Mouse (Mus musculus): Measurements from ENCODE around the gene Fbxo39. TPM values are rescaled to one million over a fixed set of nuclear protein-coding genes. Genes with fewer than 3 reads are reported as not detected.

Gene Fbxo39
- polyA plus RNA-seq, 1 experiment from 2014 or later: not detected

- no peak for ATAC-seq (ENCODE audit: insufficient number of reproducible peaks, low FRiP score, low TSS enrichment, low read depth)
- H3K9me3 ChIP-seq: no peaks in the 10 kb centered on the region
- 30% methylated on average over 8 of the region's 8 CpGs for WGBS
- no peak overlapping the region for H3K9ac ChIP-seq
- peaks cover 6% of the 10 kb centered on the region; the same call in 1 of the 2 replicates for H3K4me1 ChIP-seq
- no peak overlapping the region for H3K27ac ChIP-seq
- no peak overlapping the region for H3K4me3 ChIP-seq
- no peak overlapping the region for H3K4me2 ChIP-seq
- H3K36me3 ChIP-seq: no peaks in the 10 kb centered on the region
- H3K27me3 ChIP-seq: no peaks in the 10 kb centered on the region
These were observed 34.8 kb downstream of the Fbxo39 start for GRCm38 (mm10) chr11:72349016-72349415.

GRCm38 (mm10) chr11:72349652-72350051 is 35.4 kb downstream of the Fbxo39 start:
- Histone ChIP-seq H3K4me3 (no peak overlapping the region), H3K27ac (no peak overlapping the region), H3K27me3 (no peaks in the 10 kb centered on the region), H3K36me3 (no peaks in the 10 kb centered on the region), H3K9ac (no peak overlapping the region), H3K9me3 (no peaks in the 10 kb centered on the region), H3K4me2 (no peak overlapping the region), H3K4me1 (peaks cover 6% of the 10 kb centered on the region; the same call in 1 of the 2 replicates)
- 55% methylated on average over 4 of the region's 4 CpGs for WGBS
- ATAC-seq (ENCODE audit: insufficient number of reproducible peaks, low FRiP score, low TSS enrichment, low read depth): no peak

GRCm38 (mm10) chr11:72352272-72352671 is 38.0 kb downstream of the Fbxo39 start:
- Histone ChIP-seq H3K27ac (no peak overlapping the region), H3K4me2 (no peak overlapping the region), H3K9me3 (no peaks in the 10 kb centered on the region), H3K36me3 (no peaks in the 10 kb centered on the region), H3K9ac (no peak overlapping the region), H3K27me3 (no peaks in the 10 kb centered on the region), H3K4me1 (peaks cover 13% of the 10 kb centered on the region; the same call in 1 of the 2 replicates), H3K4me3 (no peak overlapping the region)
- 59% methylated on average over 1 of the region's 1 CpGs for WGBS
- ATAC-seq (ENCODE audit: insufficient number of reproducible peaks, low FRiP score, low TSS enrichment, low read depth): no peak

- no peaks in the 10 kb centered on the region for H3K27me3 ChIP-seq
- no peak overlapping the region for H3K4me2 ChIP-seq
- no peaks in the 10 kb centered on the region for H3K9me3 ChIP-seq
- no peaks in the 10 kb centered on the region for H3K36me3 ChIP-seq
- no peak overlapping the region for H3K4me3 ChIP-seq
- H3K27ac ChIP-seq: no peak overlapping the region
- 72% methylated on average over 3 of the region's 3 CpGs for WGBS
- ATAC-seq (ENCODE audit: insufficient number of reproducible peaks, low FRiP score, low TSS enrichment, low read depth): no peak
- no peak overlapping the region for H3K9ac ChIP-seq
- peaks cover 13% of the 10 kb centered on the region; the same call in 1 of the 2 replicates for H3K4me1 ChIP-seq
These were observed 38.9 kb downstream of the Fbxo39 start for GRCm38 (mm10) chr11:72353186-72353585.

GRCm38 (mm10) chr11:72354971-72355728 is 40.9 kb downstream of the Fbxo39 start:
- Histone ChIP-seq H3K36me3 (no peaks in the 10 kb centered on the region), H3K27me3 (no peaks in the 10 kb centered on the region), H3K4me1 (0 out of 2 replicates have a peak, but pooled peaks cover 7% of the 10 kb centered on the region), H3K9me3 (no peaks in the 10 kb centered on the region), H3K27ac (no peak overlapping the region), H3K4me3 (no peak overlapping the region), H3K9ac (no peak overlapping the region), H3K4me2 (peak overlapping the region; percentile 38)
- ATAC-seq (ENCODE audit: insufficient number of reproducible peaks, low FRiP score, low TSS enrichment, low read depth): no peak
- 18% methylated on average over 20 of the region's 20 CpGs for WGBS

GRCm38 (mm10) chr11:72361385-72362346 is 47.4 kb downstream of the Fbxo39 start:
- H3K9ac ChIP-seq: peak overlapping the region; percentile 18; the same call in 1 of the 2 replicates
- peak overlapping the region; percentile 43 for H3K4me3 ChIP-seq
- peak overlapping the region; percentile 81 for H3K4me2 ChIP-seq
- no peak overlapping the region for H3K27ac ChIP-seq
- WGBS: 7% methylated on average over 42 of the region's 42 CpGs
- H3K9me3 ChIP-seq: no peaks in the 10 kb centered on the region
- ATAC-seq (ENCODE audit: insufficient number of reproducible peaks, low FRiP score, low TSS enrichment, low read depth): peak; percentile 61; the same call in 1 of the 2 replicates
- H3K36me3 ChIP-seq: no peaks in the 10 kb centered on the region
- H3K4me1 ChIP-seq: peaks cover 5% of the 10 kb centered on the region
- H3K27me3 ChIP-seq: no peaks in the 10 kb centered on the region

- ATAC-seq (ENCODE audit: insufficient number of reproducible peaks, low FRiP score, low TSS enrichment, low read depth): no peak
- Histone ChIP-seq H3K4me1 (peaks cover 5% of the 10 kb centered on the region), H3K9ac (peak within 1 kb of the TSS; percentile 18; the same call in 1 of the 2 replicates), H3K9me3 (no peaks in the 10 kb centered on the region), H3K27me3 (no peaks in the 10 kb centered on the region), H3K27ac (no peak within 1 kb of the TSS), H3K36me3 (no peaks in the 10 kb centered on the region), H3K4me2 (peak within 1 kb of the TSS; percentile 81), H3K4me3 (peak within 1 kb of the TSS; percentile 43)
- WGBS: 35% methylated on average over 10 of the region's 10 CpGs
These were observed 48.1 kb downstream of the Fbxo39 start, which contains the start of gene Tekt1 for GRCm38 (mm10) chr11:72362347-72362741. Gene Tekt1, minus strand, starts transcription at chr11:72362442.

- WGBS: 71% methylated on average over 8 of the region's 8 CpGs
- no peaks in the 10 kb centered on the region for H3K27me3 ChIP-seq
- no peaks in the 10 kb centered on the region for H3K36me3 ChIP-seq
- H3K4me1 ChIP-seq: peaks cover 5% of the 10 kb centered on the region
- H3K27ac ChIP-seq: no peak overlapping the region; the same call in 1 of the 2 replicates
- no peak for ATAC-seq (ENCODE audit: insufficient number of reproducible peaks, low FRiP score, low TSS enrichment, low read depth)
- H3K4me3 ChIP-seq: no peak overlapping the region
- H3K9me3 ChIP-seq: no peaks in the 10 kb centered on the region
- H3K9ac ChIP-seq: no peak overlapping the region
- H3K4me2 ChIP-seq: no peak overlapping the region
These were observed 49.4 kb downstream of the Fbxo39 start for GRCm38 (mm10) chr11:72363523-72364240.

- Histone ChIP-seq H3K27ac (no peak overlapping the region), H3K27me3 (no peaks in the 10 kb centered on the region), H3K4me2 (no peak overlapping the region), H3K4me1 (peaks cover 7% of the 10 kb centered on the region), H3K9me3 (no peaks in the 10 kb centered on the region), H3K9ac (no peak overlapping the region), H3K4me3 (no peak overlapping the region), H3K36me3 (no peaks in the 10 kb centered on the region)
- WGBS: 93% methylated on average over 5 of the region's 5 CpGs
- no peak for ATAC-seq (ENCODE audit: insufficient number of reproducible peaks, low FRiP score, low TSS enrichment, low read depth)
These were observed 50.3 kb downstream of the Fbxo39 start for GRCm38 (mm10) chr11:72364526-72364925.

GRCm38 (mm10) chr11:72366126-72366525 is 51.9 kb downstream of the Fbxo39 start:
- ATAC-seq (ENCODE audit: insufficient number of reproducible peaks, low FRiP score, low TSS enrichment, low read depth): no peak
- 83% methylated on average over 9 of the region's 9 CpGs for WGBS
- Histone ChIP-seq H3K9me3 (no peaks in the 10 kb centered on the region), H3K27ac (no peak overlapping the region), H3K4me1 (peaks cover 10% of the 10 kb centered on the region), H3K9ac (no peak overlapping the region), H3K27me3 (no peaks in the 10 kb centered on the region), H3K36me3 (no peaks in the 10 kb centered on the region), H3K4me3 (no peak overlapping the region), H3K4me2 (no peak overlapping the region)

- no peak for ATAC-seq (ENCODE audit: insufficient number of reproducible peaks, low FRiP score, low TSS enrichment, low read depth)
- H3K4me2 ChIP-seq: no peak overlapping the region
- no peak overlapping the region for H3K9ac ChIP-seq
- H3K27me3 ChIP-seq: no peaks in the 10 kb centered on the region
- no peak overlapping the region for H3K4me3 ChIP-seq
- H3K27ac ChIP-seq: no peak overlapping the region
- 48% methylated on average over 11 of the region's 11 CpGs for WGBS
- peaks cover 5% of the 10 kb centered on the region; the same call in 1 of the 2 replicates for H3K4me1 ChIP-seq
- H3K9me3 ChIP-seq: no peaks in the 10 kb centered on the region
- no peaks in the 10 kb centered on the region for H3K36me3 ChIP-seq
These were observed 53.9 kb downstream of the Fbxo39 start for GRCm38 (mm10) chr11:72367934-72368674.

All from limb, embryonic 15.5 days (tissue).